Comparison of ENCODE assay signal across 15 mouse cellular contexts in the genomic region with DNA sequence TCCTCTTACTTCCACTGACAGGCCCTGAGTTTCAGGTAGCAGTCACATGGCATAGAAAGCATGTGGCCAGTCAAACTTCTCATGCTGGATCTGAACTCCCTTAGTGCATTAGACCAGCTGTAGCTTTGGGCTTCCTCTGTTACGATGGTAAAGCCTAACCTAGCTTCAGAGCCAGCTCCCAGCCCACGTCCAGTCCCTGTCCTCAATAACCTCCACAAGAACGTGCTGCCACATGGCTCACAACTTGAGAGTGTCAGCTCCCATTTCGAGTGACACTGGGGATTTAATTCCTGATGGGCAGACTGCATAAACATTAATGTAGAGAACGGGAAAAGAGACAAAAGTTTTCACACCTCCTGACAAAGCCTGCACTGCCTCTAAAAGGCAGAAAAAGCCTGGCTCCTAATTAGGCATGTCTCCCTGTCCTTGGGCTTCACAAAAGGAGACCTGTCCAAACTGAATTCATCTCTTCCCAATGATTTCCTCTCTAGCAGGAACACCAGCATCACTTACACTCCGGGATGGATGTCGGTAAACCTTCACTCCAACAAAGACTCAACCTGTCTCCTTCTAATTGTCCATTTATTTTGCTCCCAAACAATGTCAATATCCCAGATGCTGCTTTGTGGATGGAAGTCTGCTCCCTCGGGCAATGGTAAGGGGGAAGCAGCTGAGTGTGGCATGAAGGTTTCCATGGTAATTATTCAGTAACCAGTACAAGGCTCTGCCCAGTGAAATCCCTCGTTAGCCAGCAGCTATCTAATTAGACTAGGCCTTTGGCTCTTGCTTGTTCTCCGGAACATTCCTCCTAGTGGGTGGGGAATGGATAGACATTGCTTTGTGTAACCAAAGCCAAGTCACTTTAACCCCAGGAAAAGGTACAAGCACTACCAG.
DNase-seq lines count a peak whose midpoint lies in the region; ATAC-seq lines count a peak whose summit lies in the region.
"Had no signal": no experiment of that assay in that cellular context is flagged by ENCODE, and none has a peak within 500 bp of the region (broad histone marks: within the 10 kb centered on the region; RNA-seq: fewer than 3 reads in every experiment).

No protein-coding gene starts in this region.

- 13% methylated on average over 10 of the region's 10 CpGs for WGBS in forebrain, embryonic 16.5 days
- 70% methylated on average over 10 of the region's 10 CpGs for WGBS in intestine, embryonic 16.5 days

- ATAC-seq in forebrain, embryonic 16.5 days, result peak; percentile 93
- ATAC-seq in intestine, embryonic 16.5 days, result no peak

- H3K27me3 ChIP-seq in forebrain, embryonic 16.5 days (replicated peaks; ENCODE audit: control insufficient read depth, insufficient read depth, low read length), result no peaks in the 10 kb centered on the region
- no peaks in the 10 kb centered on the region for H3K27me3 ChIP-seq in intestine, embryonic 16.5 days (replicated peaks; ENCODE audit: control insufficient read depth, insufficient read depth, low read length)
- H3K27me3 ChIP-seq: heart, embryonic 13.5 days; neural tube, embryonic 13.5 days had no signal

- H3K36me3 ChIP-seq in forebrain, embryonic 16.5 days (ENCODE audit: control insufficient read depth, insufficient read depth), result no peaks in the 10 kb centered on the region
- no peaks in the 10 kb centered on the region for H3K36me3 ChIP-seq in intestine, embryonic 16.5 days (ENCODE audit: control insufficient read depth, insufficient read depth, low read length)
- H3K36me3 ChIP-seq: heart, embryonic 13.5 days; neural tube, embryonic 13.5 days had no signal

- DNase-seq in embryo, embryonic 11 days, result peak; percentile 26
- no peak for DNase-seq in embryo, embryonic 10 days (ENCODE audit: low spot score)
- peak; percentile 84 for DNase-seq in Muller cell, postnatal 12 days (ENCODE audit: inconsistent ontology term)
- peak; percentile 4 for DNase-seq in kidney, postnatal 14 days
- no peak for DNase-seq in heart, postnatal 10 days
- no peak for DNase-seq in urinary bladder, postnatal 4 days (ENCODE audit: low spot score in 2 of 2)
- DNase-seq: adrenal gland, postnatal 14 days; gastrocnemius, postnatal 36 days; layer of hippocampus, postnatal 36 days; lung, adult 18-20 months had no signal

- intact Hi-C loops in heart, postnatal 10 days (cut with DNase I), result no loop called here

- H3K9me3 ChIP-seq in forebrain, embryonic 16.5 days (ENCODE audit: control insufficient read depth, low read length), result no peaks in the 10 kb centered on the region
- H3K9me3 ChIP-seq in intestine, embryonic 16.5 days (ENCODE audit: control insufficient read depth, low read length), result no peaks in the 10 kb centered on the region
- H3K9me3 ChIP-seq: neural tube, embryonic 13.5 days had no signal

- peaks cover 8% of the 10 kb centered on the region for H3K4me1 ChIP-seq in forebrain, embryonic 16.5 days (replicated peaks; ENCODE audit: control insufficient read depth, insufficient read depth, low read length)
- H3K4me1 ChIP-seq in intestine, embryonic 16.5 days (ENCODE audit: control insufficient read depth, insufficient read depth, low read length), result no peaks in the 10 kb centered on the region
- H3K4me1 ChIP-seq: heart, embryonic 13.5 days had no signal

- no peak overlapping the region for H3K27ac ChIP-seq in forebrain, embryonic 16.5 days (ENCODE audit: low read length)
- H3K27ac ChIP-seq in intestine, embryonic 16.5 days (ENCODE audit: low read length), result no peak overlapping the region
- H3K27ac ChIP-seq: heart, embryonic 13.5 days; neural tube, embryonic 13.5 days had no signal

- H3K4me2 ChIP-seq in forebrain, embryonic 16.5 days (ENCODE audit: low read length), result no peak overlapping the region
- no peak overlapping the region for H3K4me2 ChIP-seq in intestine, embryonic 16.5 days (ENCODE audit: low read depth, low read length)
- H3K4me2 ChIP-seq: heart, embryonic 13.5 days; neural tube, embryonic 13.5 days had no signal

- no peak overlapping the region for H3K4me3 ChIP-seq in forebrain, embryonic 16.5 days (replicated peaks; ENCODE audit: low read length)
- no peak overlapping the region for H3K4me3 ChIP-seq in intestine, embryonic 16.5 days (ENCODE audit: low read length)
- H3K4me3 ChIP-seq: erythroblast, embryonic 14.5 days; heart, embryonic 13.5 days; neural tube, embryonic 13.5 days had no signal

- H3K9ac ChIP-seq in forebrain, embryonic 16.5 days (replicated peaks; ENCODE audit: low read depth, low read length), result no peak overlapping the region
- no peak overlapping the region for H3K9ac ChIP-seq in intestine, embryonic 16.5 days (ENCODE audit: low read depth, low read length)
- H3K9ac ChIP-seq: heart, embryonic 13.5 days; neural tube, embryonic 13.5 days had no signal

Comparison
In these comparisons a context has a peak if more than half of its experiments do, and no peak if none do; other contexts are left out.
1. DNase-seq: peak in embryo, embryonic 11 days (single experiment), Muller cell, postnatal 12 days (single experiment) and kidney, postnatal 14 days (single experiment); none in embryo, embryonic 10 days (single experiment), heart, postnatal 10 days (0 of 2) and urinary bladder, postnatal 4 days (0 of 2).